Mouse (Mus musculus) cortical plate, adult 2 months (tissue): Measurements from ENCODE around the gene Rccd1. TPM values are rescaled to one million over a fixed set of nuclear protein-coding genes. Genes with fewer than 3 reads are reported as not detected.

Source experiments
- H3K27ac ChIP-seq: fragments of 200-500 bp; 2 replicates; pipeline ENCODE4 v1.5.1; 2012; ENCODE audit warnings: low read length, control low read depth, inconsistent platforms; ENCODE audit not compliant: insufficient read depth
- H3K4me1 ChIP-seq: fragments of 200-500 bp; 2 replicates; pipeline ENCODE4 v1.6.1; 2011; ENCODE audit warnings: low read length; ENCODE audit not compliant: control insufficient read depth, insufficient read depth
- H3K4me3 ChIP-seq: fragments of 200-500 bp; 2 replicates; pipeline ENCODE4 v1.5.1; 2011; ENCODE audit warnings: mild to moderate bottlenecking, low read length, control low read depth; ENCODE audit not compliant: insufficient read depth
- CTCF ChIP-seq: fragments of 200-500 bp; IDR thresholded peaks from 2 replicates; pipeline ENCODE4 v1.5.1; 2011; ENCODE audit warnings: mild to moderate bottlenecking, control low read depth, low read length; ENCODE audit not compliant: insufficient read depth; ENCODE audit errors: extremely low read depth
- POLR2A ChIP-seq: fragments of 200-500 bp; IDR thresholded peaks from 2 replicates; pipeline ENCODE4 v1.6.1; 2011; ENCODE audit warnings: mild to moderate bottlenecking, low read length, control low read depth; ENCODE audit not compliant: insufficient read depth; ENCODE audit errors: extremely low read depth
- polyA plus RNA-seq: library from polyadenylated mRNA; depleted of rRNA; stranded (reverse); fragments of >200 nt; gene quantifications from 2 replicates; pipeline ENCODE4 v1.2.3, GENCODE M21; 2012

Rccd1 gene
- polyA plus RNA-seq, 1 experiment = 17.4 TPM

DNA sequence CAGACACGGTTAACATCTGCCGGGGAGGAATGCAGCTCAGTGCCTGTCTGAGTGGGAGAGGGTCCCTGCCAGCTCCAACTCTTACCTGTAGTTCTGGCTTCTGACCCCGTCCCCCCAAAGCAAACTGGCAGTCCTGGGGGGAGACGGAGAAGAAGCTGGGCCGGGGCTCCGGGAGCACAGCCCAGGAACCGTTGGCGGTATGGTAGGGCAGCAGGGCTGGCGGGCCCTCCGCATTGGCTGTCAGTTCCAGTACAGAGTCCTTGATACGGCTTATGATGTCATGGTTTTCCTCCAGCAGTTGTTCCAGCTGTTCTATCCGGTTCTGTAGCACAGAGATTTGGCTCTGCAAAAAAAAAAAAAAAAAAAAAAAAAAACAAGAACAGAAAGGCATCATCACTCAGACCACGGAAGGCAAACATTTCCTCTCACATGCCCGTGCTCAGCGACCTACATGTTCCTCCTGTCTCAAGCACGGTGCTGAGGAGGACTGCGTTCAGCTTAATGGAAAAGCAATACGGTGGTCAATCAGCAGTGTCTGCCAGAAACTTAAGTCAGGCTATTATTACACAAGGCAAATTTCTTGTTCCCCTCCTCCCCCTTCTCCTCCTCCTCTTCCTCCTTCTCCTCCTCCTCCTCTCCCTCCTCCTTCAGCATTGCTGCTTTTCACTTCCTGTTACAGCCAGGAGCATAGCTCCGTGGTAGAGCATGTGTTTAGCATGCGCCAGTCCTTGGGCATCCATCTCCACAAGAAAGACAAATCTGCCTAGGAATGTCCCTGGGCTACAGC is 44.6 kb upstream of the Rccd1 start:
- Histone ChIP-seq H3K4me1 (peaks cover 5% of the 10 kb centered on the region; the same call in 1 of the 2 replicates), H3K4me3 (peak overlapping the region; percentile 10; the same call in 1 of the 2 replicates), H3K27ac (no peak overlapping the region)
- TF ChIP-seq CTCF (no peak), POLR2A (no peak)

DNA sequence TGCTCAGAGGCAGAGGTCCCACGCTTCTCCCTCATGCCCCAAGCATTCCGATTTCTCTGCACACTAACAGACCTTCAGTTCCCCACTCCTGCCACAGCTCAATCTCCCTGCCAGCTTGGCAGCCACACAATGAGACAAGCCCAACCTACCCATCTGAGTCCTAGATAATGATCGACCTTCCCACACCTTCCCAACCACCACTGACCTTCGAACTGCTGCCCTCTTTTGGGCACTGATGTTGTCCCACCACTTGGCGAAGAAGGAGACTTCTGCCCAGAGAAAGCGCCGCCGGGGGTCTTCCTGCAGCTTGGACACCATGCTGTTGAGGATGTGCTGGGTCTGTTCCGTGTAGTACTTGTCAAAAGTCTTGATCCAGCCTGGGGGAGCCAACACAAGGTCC is 43.8 kb upstream of the Rccd1 start:
- TF ChIP-seq CTCF (no peak), POLR2A (no peak)
- Histone ChIP-seq H3K4me3 (no peak overlapping the region), H3K27ac (no peak overlapping the region), H3K4me1 (peaks cover 5% of the 10 kb centered on the region; the same call in 1 of the 2 replicates)

DNA sequence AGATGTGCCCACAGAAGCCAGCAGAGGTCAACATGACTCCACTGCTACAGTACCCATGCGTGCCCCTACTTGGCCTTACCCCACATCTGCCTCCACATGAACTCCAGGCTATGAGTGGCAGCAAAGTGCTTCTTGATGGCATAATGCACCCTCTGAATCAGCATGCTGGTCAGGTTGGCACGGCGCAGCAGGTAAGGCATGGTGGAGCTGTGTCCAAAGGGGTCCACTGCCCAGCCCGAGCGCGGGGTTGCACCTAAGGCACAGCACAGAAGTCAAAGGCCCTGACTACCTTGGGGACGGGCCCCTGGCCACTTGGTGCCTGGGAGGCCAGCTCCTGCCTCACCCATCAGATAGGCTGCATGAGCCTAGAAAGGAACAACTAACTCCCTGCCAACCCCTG is 43.0 kb upstream of the Rccd1 start:
- Histone ChIP-seq H3K4me1 (peaks cover 5% of the 10 kb centered on the region; the same call in 1 of the 2 replicates), H3K27ac (no peak overlapping the region), H3K4me3 (no peak overlapping the region)
- TF ChIP-seq POLR2A = no peak
- TF ChIP-seq CTCF = no peak

DNA sequence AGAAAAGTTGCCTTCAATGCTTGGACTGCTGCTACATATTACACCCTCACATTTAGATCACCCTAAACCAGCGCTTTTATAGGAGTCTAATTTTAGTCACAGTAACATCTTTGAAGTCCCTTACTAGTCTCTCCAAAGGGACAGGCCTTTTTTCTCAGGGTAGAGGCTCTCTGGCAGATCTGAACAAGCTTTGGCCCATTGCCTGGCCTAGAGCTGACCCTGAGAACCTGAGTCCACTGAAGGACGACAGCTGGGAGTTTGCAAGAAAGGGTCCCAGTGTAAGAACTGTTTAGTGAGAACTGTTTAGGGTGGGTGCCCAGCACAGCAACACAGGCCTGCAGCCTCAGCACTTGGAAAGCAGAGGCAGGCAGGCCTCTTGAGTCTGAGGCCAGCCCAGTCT is 41.5 kb upstream of the Rccd1 start:
- Histone ChIP-seq H3K4me1 (peaks cover 5% of the 10 kb centered on the region; the same call in 1 of the 2 replicates), H3K27ac (no peak overlapping the region), H3K4me3 (no peak overlapping the region)
- TF ChIP-seq POLR2A (no peak), CTCF (no peak)

DNA sequence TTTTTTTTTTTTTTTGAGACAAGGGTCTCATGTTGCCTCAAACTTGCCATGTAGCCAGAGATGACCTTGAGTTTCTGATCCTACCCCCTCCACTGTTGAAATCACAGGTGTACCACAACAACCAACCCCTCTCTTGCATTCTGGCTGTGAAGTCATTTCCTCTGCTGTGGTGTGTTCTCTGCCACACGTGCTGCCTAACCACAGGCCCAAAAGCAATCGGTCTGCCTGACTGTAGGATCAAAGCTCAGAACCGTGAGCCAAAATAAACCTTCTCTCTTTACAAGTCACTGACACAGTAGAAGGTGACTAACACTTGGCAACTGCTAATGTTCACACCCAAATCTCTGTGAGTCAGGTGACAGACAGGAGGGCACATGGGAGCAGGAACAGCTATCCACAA is 36.2 kb upstream of the Rccd1 start:
- Histone ChIP-seq H3K4me1 (no peaks in the 10 kb centered on the region), H3K4me3 (no peak overlapping the region), H3K27ac (no peak overlapping the region)
- TF ChIP-seq CTCF (no peak), POLR2A (no peak)

DNA sequence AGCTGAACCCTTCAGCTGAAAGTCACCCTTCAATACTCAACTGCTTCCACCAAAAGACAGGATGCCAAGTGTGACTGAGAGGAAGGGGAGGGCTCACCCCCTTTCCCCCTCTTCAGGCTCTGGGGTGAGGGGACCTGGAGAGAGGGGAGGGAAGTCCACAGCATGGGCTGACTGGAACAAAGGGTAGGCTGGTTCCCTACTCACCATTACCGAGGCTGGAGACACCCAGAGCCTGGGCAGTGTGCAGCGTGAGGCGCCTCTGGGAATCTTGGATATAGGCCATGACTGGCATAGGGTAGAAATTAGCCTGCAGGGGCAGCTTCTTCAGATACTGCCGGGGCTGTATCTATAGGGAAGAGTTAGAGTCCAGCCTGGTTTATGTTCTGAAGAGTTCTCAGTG is 33.8 kb upstream of the Rccd1 start:
- TF ChIP-seq POLR2A = no peak
- no peak for TF ChIP-seq CTCF
- Histone ChIP-seq H3K4me1 (no peaks in the 10 kb centered on the region), H3K4me3 (no peak overlapping the region), H3K27ac (no peak overlapping the region)

DNA sequence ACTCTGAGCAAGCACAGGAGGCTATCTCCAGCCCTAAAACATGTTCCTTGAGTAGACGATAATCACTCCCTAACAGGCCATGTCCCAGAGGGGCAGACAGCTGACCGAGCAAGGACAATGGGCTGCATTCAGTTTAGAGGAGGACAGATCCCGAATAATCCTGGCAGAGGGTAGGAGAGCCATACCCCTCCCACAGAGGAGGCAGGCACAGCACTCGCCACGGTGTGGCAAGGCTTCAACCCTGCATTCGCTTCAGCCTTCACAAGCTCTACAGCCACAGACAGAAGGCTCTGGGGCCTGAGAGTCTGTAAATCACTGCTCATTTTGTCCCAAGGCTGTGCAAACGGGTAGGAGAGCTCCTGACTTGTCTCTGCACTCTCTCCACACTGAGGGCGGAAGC is 32.9 kb upstream of the Rccd1 start:
- H3K4me1 ChIP-seq = no peaks in the 10 kb centered on the region
- peak; percentile 54; the same call in 1 of the 2 replicates for TF ChIP-seq POLR2A
- no peak for TF ChIP-seq CTCF
- H3K4me3 ChIP-seq = no peak overlapping the region
- peak overlapping the region; percentile 86 for H3K27ac ChIP-seq

DNA sequence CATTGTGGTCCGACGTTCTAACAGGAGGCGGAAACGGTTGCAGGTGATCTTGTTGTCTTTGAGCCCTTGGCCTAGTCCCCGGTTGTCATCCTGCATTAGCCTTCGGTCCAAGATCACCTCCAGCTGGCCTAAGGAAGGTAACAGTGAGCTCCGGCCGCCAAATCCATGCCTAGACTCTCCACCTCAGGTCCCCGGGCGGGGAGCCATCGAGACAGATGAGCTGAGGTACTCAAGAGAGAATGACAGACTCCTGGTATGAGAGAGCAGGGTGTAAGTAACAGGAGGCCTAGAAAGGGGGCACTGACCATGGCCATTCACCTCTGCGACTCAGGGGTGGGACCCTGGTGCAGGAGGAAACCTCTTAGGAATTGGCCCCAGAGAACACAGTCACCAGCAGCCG is 32.1 kb upstream of the Rccd1 start:
- Histone ChIP-seq H3K27ac (peak overlapping the region; percentile 86), H3K4me1 (no peaks in the 10 kb centered on the region), H3K4me3 (no peak overlapping the region)
- no peak for TF ChIP-seq CTCF
- no peak for TF ChIP-seq POLR2A

DNA sequence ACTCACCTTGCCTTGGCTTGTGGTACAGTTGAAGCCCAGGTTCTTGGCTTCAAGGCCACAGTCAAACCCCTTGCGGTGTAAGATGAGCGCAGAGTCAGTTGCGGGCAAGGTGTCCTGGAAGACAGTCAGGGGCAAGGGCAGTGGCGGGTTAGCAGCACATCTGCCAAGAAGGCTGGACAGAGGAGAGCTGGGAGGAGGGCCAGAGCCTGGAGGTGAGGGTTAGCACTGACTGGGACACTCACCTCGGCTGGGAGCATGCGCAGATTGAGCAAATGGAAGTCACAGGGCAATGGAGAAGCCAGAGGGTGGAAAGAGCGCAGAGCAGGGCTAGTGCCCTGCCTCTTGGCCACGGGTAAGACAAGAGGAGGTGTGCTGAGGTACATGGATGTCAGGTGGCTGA is 28.7 kb upstream of the Rccd1 start:
- H3K27ac ChIP-seq = no peak overlapping the region
- H3K4me1 ChIP-seq = no peaks in the 10 kb centered on the region
- TF ChIP-seq CTCF = no peak
- TF ChIP-seq POLR2A = no peak
- H3K4me3 ChIP-seq = no peak overlapping the region

DNA sequence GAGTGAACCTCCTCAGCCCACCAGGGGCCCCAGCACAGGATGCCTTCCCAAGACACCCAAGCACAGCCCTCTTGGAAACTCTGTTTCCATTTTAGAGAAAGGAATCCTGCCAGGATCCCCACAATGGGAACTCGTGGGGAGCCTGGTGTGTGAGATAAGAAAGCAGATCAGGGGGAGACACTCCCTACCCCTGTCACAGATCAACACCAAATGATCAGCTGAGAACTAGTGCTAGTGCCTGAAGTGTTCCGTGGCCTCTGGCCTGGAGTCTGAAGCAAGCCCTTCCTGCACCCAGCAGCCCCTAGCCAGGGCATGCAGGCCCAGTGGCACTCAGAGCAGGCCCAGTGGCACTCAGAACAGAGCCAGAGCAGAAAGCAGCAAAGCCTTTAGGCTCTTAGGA is 26.6 kb upstream of the Rccd1 start:
- Histone ChIP-seq H3K4me3 (no peak overlapping the region), H3K4me1 (no peaks in the 10 kb centered on the region), H3K27ac (no peak overlapping the region)
- TF ChIP-seq POLR2A (no peak), CTCF (no peak)
